In the genomic region with DNA sequence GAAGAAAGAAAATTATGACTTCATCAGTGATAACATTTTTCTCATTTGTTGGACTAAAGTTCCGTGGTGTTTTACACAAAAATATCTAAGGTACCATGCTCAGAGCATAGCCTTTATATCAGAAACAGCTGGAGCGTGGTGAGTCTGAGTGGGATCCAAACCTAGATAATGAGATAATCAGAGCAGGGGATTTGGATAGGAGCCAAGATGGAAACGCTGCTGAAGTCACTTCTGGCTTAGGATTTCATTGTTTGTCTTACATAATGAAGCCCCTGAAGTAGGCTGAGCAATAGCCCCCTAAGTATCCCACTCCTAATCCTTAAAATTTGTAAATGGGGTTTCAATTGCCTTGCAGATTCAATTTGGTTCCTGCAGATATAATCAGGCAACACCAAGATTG, we compare ENCODE assay signal across 21 mouse cellular contexts. TPM values are rescaled to one million over a fixed set of nuclear protein-coding genes. Genes with fewer than 3 reads are reported as not detected.
A peak's percentile ranks its signal among the peaks of the same experiment; 100 is the strongest.
DNase-seq lines count a peak whose midpoint lies in the region; ATAC-seq and TF ChIP-seq lines count a peak whose summit lies in the region.
"Had no signal": no experiment of that assay in that cellular context is flagged by ENCODE, and none has a peak within 500 bp of the region (broad histone marks: within the 10 kb centered on the region; RNA-seq: fewer than 3 reads in every experiment).

No protein-coding gene starts in this region.

- H3K9ac ChIP-seq in forebrain, embryonic 11.5 days (ENCODE audit: low read length): no peak overlapping the region
- no peak overlapping the region for H3K9ac ChIP-seq in lung, embryonic 14.5 days
- no peak overlapping the region for H3K9ac ChIP-seq in forebrain, embryonic 13.5 days
- H3K9ac ChIP-seq: hindbrain, embryonic 15.5 days; neural tube, embryonic 12.5 days had no signal

- H3K27ac ChIP-seq in forebrain, embryonic 11.5 days (ENCODE audit: low read depth, low read length): no peak overlapping the region
- no peak overlapping the region for H3K27ac ChIP-seq in forebrain, embryonic 10.5 days
- H3K27ac ChIP-seq in lung, embryonic 14.5 days (ENCODE audit: low read depth): no peak overlapping the region
- no peak overlapping the region for H3K27ac ChIP-seq in forebrain, embryonic 13.5 days
- H3K27ac ChIP-seq: hindbrain, embryonic 15.5 days; neural tube, embryonic 12.5 days had no signal

- no peak overlapping the region for H3K4me2 ChIP-seq in forebrain, embryonic 11.5 days (ENCODE audit: low read depth, low read length, severe bottlenecking)
- H3K4me2 ChIP-seq in lung, embryonic 14.5 days: no peak overlapping the region
- no peak overlapping the region for H3K4me2 ChIP-seq in forebrain, embryonic 13.5 days
- H3K4me2 ChIP-seq: heart, embryonic 11.5 days; hindbrain, embryonic 15.5 days; liver, embryonic 11.5 days; neural tube, embryonic 12.5 days had no signal

- no peak overlapping the region for H3K4me3 ChIP-seq in forebrain, embryonic 11.5 days (ENCODE audit: low read depth, low read length)
- no peak overlapping the region for H3K4me3 ChIP-seq in forebrain, embryonic 10.5 days
- H3K4me3 ChIP-seq in lung, embryonic 14.5 days (ENCODE audit: low read depth, low read length): no peak overlapping the region
- no peak overlapping the region for H3K4me3 ChIP-seq in forebrain, embryonic 13.5 days
- H3K4me3 ChIP-seq: hindbrain, embryonic 15.5 days; neural tube, embryonic 12.5 days had no signal

- WGBS in forebrain, embryonic 11.5 days: 34% methylated on average over 3 of the region's 3 CpGs
- WGBS in forebrain, embryonic 10.5 days: 43% methylated on average over 3 of the region's 3 CpGs
- WGBS in lung, embryonic 14.5 days: 24% methylated on average over 3 of the region's 3 CpGs
- 19% methylated on average over 3 of the region's 3 CpGs for WGBS in forebrain, embryonic 13.5 days

- H3K4me1 ChIP-seq in forebrain, embryonic 11.5 days (replicated peaks; ENCODE audit: control insufficient read depth, insufficient read depth, low read length): no peaks in the 10 kb centered on the region
- H3K4me1 ChIP-seq in forebrain, embryonic 10.5 days: 0 out of 2 replicates have a peak, but pooled peaks cover 7% of the 10 kb centered on the region
- H3K4me1 ChIP-seq in lung, embryonic 14.5 days (ENCODE audit: insufficient read depth): no peaks in the 10 kb centered on the region
- H3K4me1 ChIP-seq in forebrain, embryonic 13.5 days: 0 out of 2 replicates have a peak, but pooled peaks cover 10% of the 10 kb centered on the region
- H3K4me1 ChIP-seq: hindbrain, embryonic 15.5 days; neural tube, embryonic 12.5 days had no signal

- H3K9me3 ChIP-seq in forebrain, embryonic 11.5 days (ENCODE audit: control insufficient read depth, low read length): no peaks in the 10 kb centered on the region
- no peaks in the 10 kb centered on the region for H3K9me3 ChIP-seq in forebrain, embryonic 10.5 days
- no peaks in the 10 kb centered on the region for H3K9me3 ChIP-seq in lung, embryonic 14.5 days (ENCODE audit: low read depth, low read length)
- H3K9me3 ChIP-seq in forebrain, embryonic 13.5 days (replicated peaks): no peaks in the 10 kb centered on the region
- H3K9me3 ChIP-seq: hindbrain, embryonic 15.5 days; neural tube, embryonic 12.5 days had no signal

- H3K27me3 ChIP-seq in forebrain, embryonic 11.5 days (ENCODE audit: control insufficient read depth, insufficient read depth, low read length): no peaks in the 10 kb centered on the region
- H3K27me3 ChIP-seq in forebrain, embryonic 10.5 days (ENCODE audit: poor library complexity, severe bottlenecking): no peaks in the 10 kb centered on the region
- H3K27me3 ChIP-seq in lung, embryonic 14.5 days (ENCODE audit: insufficient read depth, low read length): no peaks in the 10 kb centered on the region
- no peaks in the 10 kb centered on the region for H3K27me3 ChIP-seq in forebrain, embryonic 13.5 days
- H3K27me3 ChIP-seq: hindbrain, embryonic 15.5 days; neural tube, embryonic 12.5 days had no signal

- TF ChIP-seq CTCF in lung, embryonic 14.5 days (IDR thresholded peaks at IDR 0.05; ENCODE audit: low read depth): no peak

- DNase-seq in forebrain, embryonic 11.5 days (ENCODE audit: low spot score): no peak
- no peak for DNase-seq in forebrain, embryonic 10.5 days (ENCODE audit: extremely low spot score, low spot score)
- peak; percentile 56 for DNase-seq in lung, embryonic 14.5 days
- DNase-seq in lung, postnatal 25 days (ENCODE audit: low spot score): no peak
- peak; percentile 51 for DNase-seq in 416B (ENCODE audit: low read depth)
- DNase-seq in kidney, postnatal 4 days: no peak
- no peak for DNase-seq in gastrocnemius, postnatal 25 days
- DNase-seq: B cell, adult 2 months; cerebellum, adult 8-10 months; heart, postnatal 10 days; kidney, adult 11 months; kidney, postnatal 10 days; lung, adult 2 months; lung, postnatal 4 days; right cerebral cortex, postnatal 25 days; thymus, postnatal 36 days had no signal

- ATAC-seq in forebrain, embryonic 11.5 days (replicated peaks; ENCODE audit: low FRiP score): peak; percentile 61; the same call in 1 of the 2 replicates
- ATAC-seq in lung, embryonic 14.5 days (ENCODE audit: insufficient read depth): no peak
- peak; percentile 58; the same call in 1 of the 2 replicates for ATAC-seq in forebrain, embryonic 13.5 days

- no peaks in the 10 kb centered on the region for H3K36me3 ChIP-seq in forebrain, embryonic 11.5 days (ENCODE audit: control insufficient read depth, insufficient read depth, low read length)
- no peaks in the 10 kb centered on the region for H3K36me3 ChIP-seq in forebrain, embryonic 10.5 days (replicated peaks)
- no peaks in the 10 kb centered on the region for H3K36me3 ChIP-seq in lung, embryonic 14.5 days (ENCODE audit: insufficient read depth)
- no peaks in the 10 kb centered on the region for H3K36me3 ChIP-seq in forebrain, embryonic 13.5 days (ENCODE audit: poor library complexity, severe bottlenecking)
- H3K36me3 ChIP-seq: hindbrain, embryonic 15.5 days; neural tube, embryonic 12.5 days had no signal

RNA-seq across cellular contexts. Expression of gene Atp8a1, which starts 24.2 kb away (rescaled TPM):
- polyA plus RNA-seq in forebrain, embryonic 11.5 days (2014; fragmentation: Nextera tagmentation; extraction: Ambion mirVana): 19.6 and 25.7 TPM in 2 replicates
- polyA plus RNA-seq in forebrain, embryonic 10.5 days (2016; fragmentation: Nextera tagmentation; extraction: Ambion mirVana): 11.6 and 15.1 TPM in 2 replicates
- polyA plus RNA-seq in lung, embryonic 14.5 days (2014; fragmentation: Nextera tagmentation; extraction: Ambion mirVana): 44.5 and 48.4 TPM in 2 replicates
- 18.0 and 22.6 TPM in 2 replicates for polyA plus RNA-seq in forebrain, embryonic 13.5 days (2015; fragmentation: Nextera tagmentation; extraction: Ambion mirVana)
- total RNA-seq in gastrocnemius, postnatal 25 days (2021): 10 to 100 TPM; 39.3 to 44.9 TPM

Comparison
In these comparisons a context has a peak if more than half of its experiments do, and no peak if none do; other contexts are left out.
1. DNase-seq: peak in lung, embryonic 14.5 days (single experiment) and 416B (single experiment); none in forebrain, embryonic 11.5 days (single experiment), forebrain, embryonic 10.5 days (single experiment), lung, postnatal 25 days (single experiment), kidney, postnatal 4 days (0 of 2) and gastrocnemius, postnatal 25 days (single experiment).